Mouse (Mus musculus) heart, adult 2 months (tissue): ENCODE results near the gene Ifitm1.

Experiments
- CTCF ChIP-seq: fragments of 200-600 bp; IDR thresholded peaks from 2 replicates; pipeline ENCODE4 v1.8.1; 2022; ENCODE audit warnings: antibody characterized with exemption, mild to moderate bottlenecking, moderate library complexity
- EP300 ChIP-seq: fragments of 200-500 bp; IDR thresholded peaks from 2 replicates; pipeline ENCODE4 v1.6.1; 2011; ENCODE audit warnings: low read depth, low read length, control low read depth; ENCODE audit not compliant: insufficient read depth
- POLR2A ChIP-seq: fragments of 200-500 bp; IDR thresholded peaks from 2 replicates; pipeline ENCODE4 v1.6.1; 2011; ENCODE audit warnings: mild to moderate bottlenecking, low read depth, low read length, control low read depth; ENCODE audit not compliant: insufficient read depth

- TF ChIP-seq CTCF (peak; percentile 38), POLR2A (no peak), EP300 (no peak)
Measured at GRCm38 (mm10) chr7:140938436-140938835, 28.6 kb upstream of the Ifitm1 start.
